7 mouse cellular contexts compared by ENCODE assay signal in genomic region chr13:59145677-59146555, GRCm38 (mm10).
DNase-seq lines count a peak whose midpoint lies in the region.

No protein-coding gene starts in this region.

- DNase-seq in adrenal gland, adult 18-20 months (ENCODE audit: low spot score in 2 of 2) = peak; percentile 2 to 29
- peak; percentile 86 for DNase-seq in brain, embryonic 18.5 days (ENCODE audit: low read depth, low spot score)
- peak; percentile 89 to 94 for DNase-seq in frontal cortex, postnatal 10 days (ENCODE audit: low spot score in 2 of 2)
- peak; percentile 94 for DNase-seq in layer of hippocampus, adult 11-12 months (ENCODE audit: low spot score)
- DNase-seq in lung, postnatal 25 days (ENCODE audit: low spot score) = peak; percentile 15
- peak; percentile 92 to 96 for DNase-seq in right cerebral cortex, postnatal 36 days (ENCODE audit: low spot score in 2 of 2)
- DNase-seq in thymus, postnatal 25 days = no peak
